Mouse (Mus musculus) lung, adult 2 months (tissue): Measurements from ENCODE around the gene Crhbp. TPM values are rescaled to one million over a fixed set of nuclear protein-coding genes. Genes with fewer than 3 reads are reported as not detected.

Source experiments
- DNase-seq: peaks from one replicate; pipeline ENCODE4 v3.0.0; 2022
- H3K4me1 ChIP-seq: fragments of 200-500 bp; 2 replicates; pipeline ENCODE4 v1.6.1; 2011; ENCODE audit warnings: low read length; ENCODE audit not compliant: control insufficient read depth, insufficient read depth
- H3K4me3 ChIP-seq: fragments of 200-500 bp; replicated peaks from 2 replicates; pipeline ENCODE3; 2011; ENCODE audit warnings: low read depth, mild to moderate bottlenecking, control low read depth, low read length; ENCODE audit errors: extremely low read depth
- CTCF ChIP-seq: fragments of 200-500 bp; IDR thresholded peaks from 2 replicates; pipeline ENCODE4 v1.5.1; 2011; ENCODE audit warnings: mild to moderate bottlenecking, low read length, control low read depth; ENCODE audit not compliant: insufficient read depth
- POLR2A ChIP-seq: fragments of 200-500 bp; IDR thresholded peaks from 2 replicates; pipeline ENCODE4 v1.6.1; 2011; ENCODE audit warnings: low read depth, mild to moderate bottlenecking, control low read depth, low read length, borderline replicate concordance; ENCODE audit errors: extremely low read depth
- WGBS: fragments of 180-500 bp; shearing (Covaris S2); methylation state at CpG from one replicate; pipeline ENCODE4 v1.1.7; 2018; 5-methylcytosine and 5-hydroxymethylcytosine counted together
- polyA plus RNA-seq: library from polyadenylated mRNA; depleted of rRNA; stranded (reverse); fragments of >200 nt; gene quantifications from 2 replicates; pipeline ENCODE4 v1.2.3, GENCODE M21; 2012

Crhbp gene
- polyA plus RNA-seq, 1 experiment, result not detected

- no peak for DNase-seq
- H3K4me1 ChIP-seq, result no peaks in the 10 kb centered on the region
- WGBS, result 86% methylated on average over 9 of the region's 9 CpGs
- TF ChIP-seq POLR2A, result no peak
- no peak for TF ChIP-seq CTCF
- no peak overlapping the region for H3K4me3 ChIP-seq
These were observed 6.0 kb upstream of the Crhbp start for GRCm38 (mm10) chr13:95450636-95451210.

- H3K4me1 ChIP-seq, result no peaks in the 10 kb centered on the region
- H3K4me3 ChIP-seq, result no peak overlapping the region
- DNase-seq, result no peak
- no peak for TF ChIP-seq CTCF
- TF ChIP-seq POLR2A, result no peak
- WGBS, result 40% methylated on average over 3 of the region's 3 CpGs
These were observed 5.0 kb upstream of the Crhbp start for GRCm38 (mm10) chr13:95449730-95450129.

GRCm38 (mm10) chr13:95444291-95444690, 433 bp downstream of the Crhbp start:
- WGBS, result 17% methylated on average over 7 of the region's 7 CpGs
- H3K4me3 ChIP-seq, result no peak overlapping the region
- H3K4me1 ChIP-seq, result no peaks in the 10 kb centered on the region; the same call in 1 of the 2 replicates
- no peak for DNase-seq
- no peak for TF ChIP-seq POLR2A
- no peak for TF ChIP-seq CTCF

- no peak for DNase-seq
- 3% methylated on average over 46 of the region's 46 CpGs for WGBS
- Histone ChIP-seq H3K4me3 (no peak overlapping the region), H3K4me1 (no peaks in the 10 kb centered on the region; the same call in 1 of the 2 replicates)
- TF ChIP-seq POLR2A (no peak), CTCF (no peak)
These were observed 1.1 kb downstream of the Crhbp start for GRCm38 (mm10) chr13:95443376-95444233.

- TF ChIP-seq CTCF, result no peak
- Histone ChIP-seq H3K4me3 (no peak overlapping the region), H3K4me1 (no peaks in the 10 kb centered on the region; the same call in 1 of the 2 replicates)
- no peak for DNase-seq
- WGBS, result 30% methylated on average over 4 of the region's 4 CpGs
These were observed 1.8 kb downstream of the Crhbp start for GRCm38 (mm10) chr13:95442901-95443300.

DNA sequence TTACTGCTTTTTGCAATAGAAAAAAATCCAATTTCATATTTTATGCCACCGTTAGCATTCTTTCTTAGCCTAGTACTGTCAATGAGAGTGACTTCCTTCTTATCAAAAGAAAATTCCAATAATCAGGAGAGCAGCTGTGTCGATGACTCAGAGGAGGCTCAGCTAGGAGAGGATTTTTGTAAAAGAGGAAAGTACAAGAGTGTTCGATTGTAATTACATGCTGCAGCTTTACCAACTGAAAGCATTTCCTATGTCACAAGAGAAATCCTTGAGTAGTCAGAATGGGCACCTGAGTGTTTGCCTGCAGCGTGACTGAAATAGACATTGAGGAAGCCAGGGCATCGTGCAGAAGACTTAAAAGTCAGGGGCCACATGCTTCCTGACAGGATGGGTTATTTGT, 5.2 kb downstream of the Crhbp start:
- no peak for DNase-seq
- WGBS, result 47% methylated on average over 5 of the region's 5 CpGs
- H3K4me3 ChIP-seq, result no peak overlapping the region
- TF ChIP-seq CTCF (no peak), POLR2A (no peak)
- H3K4me1 ChIP-seq, result no peaks in the 10 kb centered on the region; the same call in 1 of the 2 replicates

DNA sequence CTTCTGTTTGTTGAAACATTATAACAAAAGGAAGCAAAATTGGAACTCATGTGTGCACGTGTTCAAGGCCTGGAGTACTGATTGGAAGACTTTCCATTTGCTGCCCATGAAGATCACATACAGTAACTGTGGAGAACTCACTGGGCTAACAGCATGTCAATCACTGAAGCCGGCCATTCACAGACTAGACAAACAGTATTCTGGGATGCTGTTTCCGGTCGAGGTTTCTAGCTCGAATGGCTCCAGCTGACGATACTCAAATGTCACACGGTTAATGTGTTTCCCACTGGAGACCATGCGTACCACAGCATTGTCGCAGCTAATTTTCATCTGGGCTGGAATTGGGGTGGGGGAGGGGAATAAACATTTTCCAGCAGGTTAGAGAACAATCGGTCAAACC, 13.0 kb downstream of the Crhbp start:
- DNase-seq, result no peak
- no peaks in the 10 kb centered on the region for H3K4me1 ChIP-seq
- no peak for TF ChIP-seq POLR2A
- TF ChIP-seq CTCF, result no peak
- WGBS, result 65% methylated on average over 10 of the region's 10 CpGs
- H3K4me3 ChIP-seq, result no peak overlapping the region

- DNase-seq, result no peak
- Histone ChIP-seq H3K4me3 (no peak overlapping the region), H3K4me1 (no peaks in the 10 kb centered on the region)
- 57% methylated on average over 3 of the region's 3 CpGs for WGBS
- TF ChIP-seq CTCF (no peak), POLR2A (no peak)
These were observed 17.2 kb downstream of the Crhbp start for GRCm38 (mm10) chr13:95427499-95427898.

DNA sequence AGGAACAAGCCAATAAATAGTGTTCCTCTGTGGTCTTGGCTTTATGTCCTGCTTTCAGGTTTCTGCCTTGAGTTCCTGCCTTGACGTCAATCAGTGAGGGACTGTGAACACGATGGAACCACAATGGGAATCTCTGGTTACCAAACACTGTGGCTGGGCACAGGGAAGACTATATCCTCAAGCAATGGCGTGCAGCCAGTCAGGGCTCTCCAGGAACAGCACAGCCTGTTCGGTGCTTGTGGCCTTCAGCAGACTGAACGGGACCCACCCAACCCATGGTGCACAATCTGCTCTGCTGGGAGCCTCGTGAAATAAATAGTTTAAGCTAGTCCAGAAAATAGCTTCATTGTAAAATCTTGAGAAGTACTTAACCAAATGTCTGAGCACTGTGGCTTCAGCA, 18.3 kb downstream of the Crhbp start:
- TF ChIP-seq POLR2A (no peak), CTCF (no peak)
- 70% methylated on average over 6 of the region's 6 CpGs for WGBS

DNA sequence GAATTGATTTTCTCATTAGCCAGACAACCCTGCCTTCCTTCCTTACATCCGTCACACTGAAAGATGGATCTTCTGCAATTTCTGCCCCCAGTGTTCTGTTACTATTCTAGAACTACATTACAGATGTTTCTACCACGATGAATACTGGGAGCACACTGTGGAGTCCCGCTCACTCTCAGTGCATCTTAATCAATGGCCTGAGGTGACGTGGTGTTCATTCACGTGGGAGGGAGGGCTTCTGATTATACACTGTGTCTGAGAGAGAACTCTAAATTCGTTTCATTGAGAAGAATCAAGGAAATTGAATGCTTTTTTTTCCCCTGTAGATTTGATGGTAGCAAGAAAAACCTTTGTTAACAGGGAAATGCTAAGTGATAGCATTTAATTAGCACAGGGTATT, 19.2 kb downstream of the Crhbp start:
- no peak for DNase-seq
- Histone ChIP-seq H3K4me1 (no peaks in the 10 kb centered on the region), H3K4me3 (no peak overlapping the region)
- 67% methylated on average over 6 of the region's 6 CpGs for WGBS
- no peak for TF ChIP-seq POLR2A
- no peak for TF ChIP-seq CTCF

More for the DNA sequence above, 18.3 kb downstream of the Crhbp start:
- DNase-seq, result no peak
- H3K4me3 ChIP-seq, result no peak overlapping the region
- H3K4me1 ChIP-seq, result no peaks in the 10 kb centered on the region
